Mouse (Mus musculus): ENCODE results near the gene Tmem170b.
A peak's percentile ranks its signal among the peaks of the same experiment; 100 is the strongest.

The Tmem170b gene

GRCm38 (mm10) chr13:41614539-41614938 lies 8.8 kb downstream of the Tmem170b start:
- DNase-seq (ENCODE audit: low spot score): no peak

- DNase-seq (ENCODE audit: low spot score): no peak
Measured at GRCm38 (mm10) chr13:41614982-41615381, 9.3 kb downstream of the Tmem170b start.

DNA sequence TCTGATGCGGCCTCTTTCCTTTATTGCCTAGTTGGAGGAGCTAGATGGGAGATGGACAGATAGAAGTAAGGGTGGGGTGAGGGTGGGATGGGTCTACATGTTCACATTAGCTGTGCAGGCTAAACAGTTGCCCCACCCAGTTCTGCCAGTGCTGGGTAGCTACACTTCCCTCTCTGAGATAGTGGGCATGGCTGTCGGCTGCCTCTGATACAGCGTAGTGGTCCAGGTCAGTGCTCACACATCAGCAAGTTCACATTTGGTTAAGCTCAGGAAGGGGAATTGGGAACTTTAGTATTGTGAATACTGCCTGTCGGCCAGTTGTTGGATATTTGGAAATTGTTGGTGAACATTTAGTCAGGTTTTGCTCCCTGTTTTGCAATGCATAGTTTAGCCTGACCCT lies 13.8 kb downstream of the Tmem170b start:
- DNase-seq (ENCODE audit: low spot score): no peak

GRCm38 (mm10) chr13:41620132-41620531 lies 14.4 kb downstream of the Tmem170b start:
- no peak for DNase-seq (ENCODE audit: low spot score)

GRCm38 (mm10) chr13:41624123-41624522 lies 18.4 kb downstream of the Tmem170b start:
- no peak for DNase-seq (ENCODE audit: low spot score)

- no peak for DNase-seq (ENCODE audit: low spot score)
Measured at GRCm38 (mm10) chr13:41625248-41625647, 19.5 kb downstream of the Tmem170b start.

- no peak for DNase-seq (ENCODE audit: low spot score)
Measured at GRCm38 (mm10) chr13:41627277-41627916, 21.7 kb downstream of the Tmem170b start.

GRCm38 (mm10) chr13:41634401-41634818 lies 28.7 kb downstream of the Tmem170b start:
- DNase-seq (ENCODE audit: low spot score): no peak

DNA sequence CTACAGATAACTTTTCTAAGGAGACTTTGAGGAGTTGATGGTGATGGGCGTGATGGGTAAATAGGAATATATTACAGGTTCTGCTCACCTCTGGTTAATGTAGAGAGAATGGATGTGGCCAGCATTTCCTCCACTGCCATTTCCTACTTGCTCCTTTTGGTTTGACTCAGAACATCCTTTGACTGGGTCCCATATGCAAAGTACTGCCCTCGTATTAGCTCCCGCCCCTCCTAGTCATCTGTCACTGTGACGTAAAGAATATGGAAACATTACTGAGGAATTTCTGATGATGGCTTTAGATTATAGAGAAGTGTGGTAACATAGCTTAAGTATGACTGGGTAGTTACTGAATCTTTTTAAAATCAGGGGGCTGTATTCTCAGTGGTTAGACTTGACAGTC lies 32.4 kb downstream of the Tmem170b start:
- DNase-seq (ENCODE audit: low spot score): no peak

- no peak for DNase-seq (ENCODE audit: low spot score)
Measured at GRCm38 (mm10) chr13:41642851-41643250, 37.1 kb downstream of the Tmem170b start.

DNA sequence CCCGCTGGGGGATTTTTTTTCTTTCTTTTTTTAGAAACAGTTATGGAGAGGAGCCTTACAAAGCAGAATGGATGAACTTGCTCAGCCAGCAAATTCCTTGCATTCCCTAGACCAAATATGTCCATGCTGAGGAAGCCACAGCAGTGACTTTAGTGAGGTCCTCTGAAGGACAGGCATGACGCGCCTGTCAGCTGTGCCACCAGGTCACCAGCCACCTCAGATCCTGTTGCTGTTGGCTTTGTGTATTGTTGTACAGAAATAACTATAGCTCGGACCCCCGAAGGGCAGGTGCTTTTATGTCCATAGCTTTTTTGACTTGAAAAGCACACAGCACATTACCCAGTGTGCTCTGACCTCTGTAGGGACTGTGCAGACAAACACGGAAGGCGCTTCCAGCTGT lies 38.1 kb downstream of the Tmem170b start:
- no peak for DNase-seq (ENCODE audit: low spot score)

GRCm38 (mm10) chr13:41644591-41645482 lies 39.1 kb downstream of the Tmem170b start:
- DNase-seq (ENCODE audit: low spot score): no peak

DNA sequence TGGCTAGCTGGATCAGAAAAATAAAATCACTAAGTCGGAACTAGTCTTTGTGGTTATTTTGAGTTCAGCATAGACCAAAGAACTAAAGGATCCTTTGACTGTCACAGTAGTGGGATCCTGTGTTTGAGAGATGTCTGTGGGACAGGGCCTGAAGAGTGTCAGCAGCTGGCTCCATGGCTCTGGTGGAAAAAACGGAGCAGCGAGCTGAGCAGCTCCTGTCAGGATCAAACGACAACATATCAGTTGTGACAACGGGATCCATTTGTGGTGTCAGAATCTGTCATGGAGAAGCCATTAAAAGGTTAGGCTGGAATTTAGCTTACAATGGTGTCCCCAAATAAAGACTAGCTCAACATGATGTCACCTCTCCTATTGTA lies 39.8 kb downstream of the Tmem170b start:
- no peak for DNase-seq (ENCODE audit: low spot score)

DNA sequence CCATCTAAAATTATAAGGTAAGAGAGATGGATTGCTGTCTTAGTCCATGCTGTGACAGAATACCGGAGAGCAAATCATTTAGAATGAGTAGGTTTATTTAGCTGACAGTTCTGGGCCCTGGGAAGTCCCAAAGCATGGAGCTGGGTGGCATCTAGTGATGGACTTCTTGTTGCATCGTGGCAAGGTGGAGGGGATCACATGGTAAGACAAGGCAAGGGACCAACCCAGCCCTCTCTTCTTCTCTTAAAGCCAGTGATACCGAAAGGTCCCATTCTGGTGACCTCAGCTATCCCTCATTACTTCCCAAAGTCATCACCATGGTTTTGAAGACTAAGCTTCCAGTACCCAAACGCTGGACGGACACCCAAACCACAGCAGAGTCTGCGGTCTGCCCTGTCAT lies 42.3 kb downstream of the Tmem170b start:
- no peak for DNase-seq (ENCODE audit: low spot score)

DNA sequence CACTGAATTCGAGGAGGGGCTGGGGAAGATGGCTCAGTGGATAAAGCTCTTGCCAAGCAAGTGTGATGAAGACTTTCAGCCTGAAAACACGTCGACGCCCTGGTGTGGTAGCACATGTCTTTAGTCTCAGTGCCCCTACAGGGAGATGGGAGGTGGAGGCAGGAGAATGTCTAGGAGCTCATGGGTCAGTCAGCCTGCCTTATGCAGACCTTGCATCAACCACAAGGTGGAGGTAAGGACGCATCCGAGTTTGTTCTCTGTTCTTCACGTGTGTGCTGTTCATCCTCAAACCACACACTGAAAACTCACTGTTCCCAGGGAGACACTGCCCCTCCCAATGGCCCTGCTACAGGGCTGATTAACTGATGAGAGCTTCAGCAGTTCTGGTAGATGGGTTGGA lies 45.0 kb downstream of the Tmem170b start:
- DNase-seq (ENCODE audit: low spot score): no peak

GRCm38 (mm10) chr13:41653791-41654190 lies 48.1 kb downstream of the Tmem170b start:
- DNase-seq (ENCODE audit: low spot score): no peak

- no peak for DNase-seq (ENCODE audit: low spot score)
Measured at GRCm38 (mm10) chr13:41655576-41656090, 49.9 kb downstream of the Tmem170b start.

GRCm38 (mm10) chr13:41660052-41660793 lies 54.5 kb downstream of the Tmem170b start:
- DNase-seq (ENCODE audit: low spot score): no peak

DNA sequence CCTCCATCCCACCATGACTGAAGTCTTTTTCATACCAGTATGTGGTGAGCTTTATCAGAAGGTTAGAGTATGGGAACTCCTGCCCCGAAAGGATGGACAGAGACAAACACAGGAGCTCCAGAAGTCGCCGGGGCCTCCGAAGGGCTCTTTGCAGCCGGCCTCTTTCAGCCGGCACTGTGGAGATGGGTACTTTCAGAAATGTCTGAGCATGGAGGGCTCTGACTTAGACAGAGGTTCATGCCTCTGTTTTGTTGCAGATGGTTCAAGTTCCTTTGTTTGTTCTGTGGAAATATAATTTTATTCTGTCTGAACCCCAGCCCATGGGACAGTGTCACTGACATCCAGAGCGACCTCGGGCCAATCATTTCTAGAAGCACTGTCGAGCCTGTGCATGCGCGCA lies 55.4 kb downstream of the Tmem170b start:
- DNase-seq (ENCODE audit: low spot score): no peak

- peak; percentile 22 for DNase-seq (ENCODE audit: low spot score)
Measured at GRCm38 (mm10) chr13:41662401-41663070, 56.8 kb downstream of the Tmem170b start.

- no peak for DNase-seq (ENCODE audit: low spot score)
Measured at GRCm38 (mm10) chr13:41663501-41664195, 57.9 kb downstream of the Tmem170b start.

All from testis, postnatal 14 days (tissue).